Mouse (Mus musculus) cerebellum, postnatal 10 days (tissue): ENCODE measurements around the gene Prr13.

ENCODE experiments used
- DNase-seq, 2 experiments: peaks; one replicate each; pipeline ENCODE4 v3.0.0; 2021; ENCODE audit warnings: mixed read lengths in 2 of 2

Gene Prr13

DNA sequence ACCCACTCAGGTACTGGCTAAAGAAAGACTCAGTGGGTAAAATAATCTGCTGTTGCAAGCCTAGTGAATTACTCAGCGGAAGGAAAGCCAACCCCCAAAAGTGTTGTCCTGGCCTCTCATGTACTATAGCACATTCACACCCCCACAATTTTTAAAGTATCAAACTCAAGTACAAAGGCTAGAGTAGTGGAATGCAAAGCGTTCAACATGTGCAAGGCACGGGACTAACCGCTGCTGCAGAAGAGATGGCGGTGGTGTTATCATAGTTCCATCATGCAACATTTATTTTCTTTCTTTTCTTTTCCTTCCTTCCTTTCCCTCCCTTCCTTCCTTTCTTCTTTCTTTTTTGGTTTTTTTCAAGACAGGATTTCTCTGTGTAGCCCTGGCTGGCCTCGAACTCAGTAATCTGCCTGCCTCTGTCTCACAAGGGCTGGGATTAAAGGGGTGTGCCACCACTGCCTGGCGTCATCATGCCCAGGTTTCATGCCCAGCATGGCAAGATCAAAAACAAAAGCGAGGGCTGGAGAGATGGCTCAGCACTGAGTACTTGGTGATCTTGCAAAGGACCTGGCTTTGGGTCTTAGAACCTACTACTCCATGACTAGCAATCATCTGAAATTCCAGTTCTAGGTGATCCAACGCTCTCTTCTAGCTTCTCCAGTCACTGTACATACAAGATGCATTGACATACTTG lies 47.1 kb downstream of the Prr13 start:
- no peak for DNase-seq

DNA sequence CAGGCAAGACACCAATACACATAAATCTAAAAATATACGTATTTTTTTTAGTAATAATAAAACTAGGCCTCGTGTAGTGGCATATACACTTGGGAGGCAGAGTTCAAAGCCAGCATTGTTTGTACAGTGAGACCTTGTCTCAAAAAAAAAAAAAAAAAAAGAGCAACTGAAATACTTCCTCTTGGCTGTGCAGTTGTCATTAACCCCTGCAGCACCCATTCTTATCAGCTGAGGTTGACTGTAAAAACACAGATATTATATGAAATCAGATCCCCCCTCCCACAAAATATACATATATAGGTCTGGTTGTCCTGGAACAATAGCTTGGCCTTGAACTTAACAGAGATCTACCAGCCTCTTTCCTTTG lies 47.6 kb downstream of the Prr13 start:
- DNase-seq: no peak

DNA sequence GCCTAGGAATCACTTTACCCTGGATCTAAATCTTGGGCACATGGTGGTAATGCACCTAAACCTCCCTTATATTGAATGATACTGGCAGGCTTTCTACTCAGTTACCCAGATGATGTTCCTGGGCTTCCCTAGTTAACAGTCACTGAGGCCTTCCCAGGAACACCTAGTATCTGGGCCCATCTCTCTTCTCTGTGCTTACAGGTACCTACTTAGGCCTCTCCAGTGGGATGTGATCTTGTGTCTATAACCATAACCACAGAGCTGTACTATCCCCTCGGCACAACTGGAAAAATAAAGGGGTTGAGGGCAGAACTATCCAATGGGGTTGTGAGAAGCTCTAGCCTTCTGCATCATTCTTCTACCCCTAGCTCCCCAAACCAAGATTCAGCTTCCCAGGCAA lies 48.0 kb downstream of the Prr13 start:
- DNase-seq: no peak

DNA sequence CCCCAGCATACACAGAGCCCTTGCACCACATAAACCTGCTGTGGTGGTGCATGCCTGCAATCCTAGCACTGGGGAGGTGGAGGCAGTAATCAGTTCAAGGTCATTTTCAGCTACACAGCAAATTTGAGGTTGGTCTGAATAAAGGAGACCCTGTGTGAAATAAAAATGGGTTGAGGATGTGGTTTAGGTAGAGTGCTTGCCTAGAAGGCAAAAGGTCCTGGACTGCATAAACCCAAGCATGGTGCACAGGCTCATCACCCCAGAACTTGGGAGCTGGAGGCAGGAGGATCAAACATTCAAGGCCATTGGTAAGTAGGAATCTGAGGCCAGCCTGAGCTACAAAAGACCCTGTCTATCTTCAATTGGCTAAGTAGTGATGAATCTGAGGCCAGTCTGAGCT lies 48.7 kb downstream of the Prr13 start:
- no peak for DNase-seq

DNA sequence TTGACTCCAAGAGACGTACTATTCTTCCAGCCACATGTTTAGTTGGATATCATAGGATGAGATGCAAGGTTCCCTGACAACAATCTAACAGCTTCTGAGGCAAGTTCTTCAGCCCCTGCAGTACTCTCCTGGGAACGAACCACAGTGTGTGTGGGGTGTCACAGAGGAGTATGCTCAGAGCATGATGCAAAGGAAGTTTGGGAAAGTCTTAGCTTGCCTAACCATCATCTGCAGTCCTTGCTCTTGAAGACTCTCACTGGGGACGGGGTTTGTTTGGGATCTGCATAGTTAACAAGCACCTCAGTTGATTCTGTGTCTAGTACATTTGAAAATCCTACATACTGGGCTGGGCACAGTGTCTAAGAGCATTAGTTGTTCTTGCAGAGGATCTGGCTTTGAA lies 49.5 kb downstream of the Prr13 start:
- no peak for DNase-seq

DNA sequence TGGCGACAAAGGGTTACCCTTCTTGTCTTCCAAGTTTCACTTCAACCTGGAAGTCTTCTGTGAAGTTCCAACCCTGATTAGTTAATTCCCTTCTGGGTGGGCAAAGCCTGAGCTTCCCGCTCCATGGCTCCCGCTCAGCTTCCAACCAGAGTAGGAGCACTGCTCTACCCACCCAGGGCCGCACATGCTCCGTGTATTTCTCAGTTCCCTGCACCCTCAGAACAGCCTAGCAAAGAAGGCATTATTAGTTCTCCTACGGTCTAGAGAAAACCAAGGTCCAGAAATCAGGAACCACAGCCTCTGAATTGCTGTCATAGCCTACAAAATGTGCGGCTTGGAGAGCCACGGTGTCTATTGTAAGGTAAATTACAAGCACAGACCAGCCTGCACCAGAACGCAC lies 51.3 kb downstream of the Prr13 start:
- DNase-seq: peak; percentile 44 to 54

DNA sequence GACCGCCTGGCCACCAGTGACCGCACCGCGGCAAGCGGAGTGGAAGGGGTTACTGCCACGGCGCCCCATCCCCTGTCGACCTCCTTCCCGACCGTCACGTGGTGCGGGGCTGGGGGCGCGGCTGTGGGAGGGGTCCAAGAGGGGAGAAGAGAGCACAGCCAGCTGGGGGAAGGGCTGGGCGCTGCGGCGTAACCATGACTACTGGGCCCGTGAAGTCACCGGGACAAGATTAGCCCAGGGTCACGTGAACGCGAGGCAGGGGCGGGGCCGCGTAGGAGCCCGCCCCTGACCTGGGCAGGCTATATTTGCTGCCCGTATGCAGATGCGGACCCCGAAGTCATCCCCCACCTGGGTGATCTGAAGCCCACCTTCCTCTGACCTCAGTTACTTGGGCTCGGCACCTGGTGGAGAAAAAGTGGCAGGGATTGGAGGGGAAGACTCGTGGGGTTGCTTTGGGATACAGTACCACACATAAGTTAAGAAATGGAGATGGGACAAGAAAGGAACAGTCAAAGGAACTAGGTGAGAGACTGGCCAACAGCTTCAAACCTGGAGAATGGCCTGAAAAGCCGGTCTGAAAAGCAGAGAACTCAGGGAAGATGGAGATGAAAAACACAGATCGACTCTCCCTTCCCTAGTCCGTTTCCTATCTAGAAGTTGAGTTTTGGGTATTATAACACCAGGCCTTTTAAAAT lies 51.9 kb downstream of the Prr13 start:
- peak; percentile 94 to 96 for DNase-seq

DNA sequence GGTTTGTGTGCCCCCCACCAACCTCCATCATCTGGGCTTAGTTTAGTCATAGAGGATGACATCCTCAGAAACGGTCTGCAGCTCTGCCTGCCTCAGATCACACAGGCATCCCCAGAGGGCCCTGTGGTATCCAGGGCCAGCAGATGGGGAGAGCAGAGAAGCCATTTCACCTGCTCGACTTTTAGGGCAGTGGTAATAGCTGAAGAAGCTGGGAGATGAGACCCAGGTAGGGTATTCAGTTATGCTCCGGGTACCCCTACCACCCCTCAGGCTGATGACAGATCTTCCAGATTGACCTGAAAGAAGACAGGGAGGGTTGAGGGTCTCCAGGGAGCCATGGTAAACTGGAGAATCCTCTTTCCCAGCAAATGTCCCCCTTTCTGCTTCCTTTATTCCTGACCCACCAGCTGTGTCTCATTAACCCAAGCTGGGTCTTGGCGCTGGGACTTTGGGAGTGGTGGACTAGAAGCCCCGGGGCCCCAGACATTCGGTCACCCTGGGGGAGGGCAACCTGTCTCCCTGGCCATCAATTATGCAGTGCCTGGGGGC lies 52.5 kb downstream of the Prr13 start:
- peak; percentile 65 to 66 for DNase-seq

DNA sequence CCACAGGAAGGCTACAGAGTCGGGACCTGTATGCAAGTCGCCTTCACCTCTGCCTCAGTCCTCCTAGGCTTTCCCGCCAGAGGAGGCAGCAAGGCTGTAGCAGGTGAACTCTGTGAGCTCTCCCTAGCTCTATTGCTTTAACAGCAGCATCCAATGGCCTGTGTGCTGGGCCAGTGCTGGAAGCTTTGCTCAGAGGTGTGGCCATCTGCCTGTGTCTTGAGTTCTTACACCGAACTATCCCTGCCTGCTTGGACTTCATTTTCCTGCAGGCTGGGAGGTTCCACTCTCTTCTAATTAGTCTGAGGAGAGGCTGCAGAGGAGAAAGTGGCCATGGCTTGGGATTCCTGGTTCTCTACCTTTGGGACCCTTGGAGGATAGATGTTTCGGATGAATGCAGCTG lies 53.2 kb downstream of the Prr13 start:
- DNase-seq: peak in 1 of 2 experiments; percentile 49
